Mouse (Mus musculus) stomach, postnatal 0 days (tissue): ENCODE data around the gene Tmem220. TPM values are rescaled to one million over a fixed set of nuclear protein-coding genes. Genes with fewer than 3 reads are reported as not detected.
"Not testable (repeated sequence)": the region's sequence is repeated elsewhere in the genome, so short reads cannot be mapped to it uniquely, and the experiment has no call there.

ENCODE experiments used
- ATAC-seq: fragments of 200-750 bp; cut with Nextera tagmentation; 2 replicates; pipeline ENCODE4 v1.8.0; 2017; ENCODE audit not compliant: low FRiP score, low TSS enrichment
- DNase-seq: peaks from one replicate; pipeline ENCODE4 v3.0.0-alpha.2; 2016; ENCODE audit warnings: low spot score
- H3K27ac ChIP-seq: fragments of 300-500 bp; sonication (generic); replicated peaks from 2 replicates; pipeline ENCODE4 v1.5.1; 2014; ENCODE audit warnings: mild to moderate bottlenecking, control low read depth
- H3K27me3 ChIP-seq: fragments of 300-500 bp; sonication (generic); 2 replicates; pipeline ENCODE4 v1.6.1; 2014; ENCODE audit warnings: low read length; ENCODE audit not compliant: control insufficient read depth, insufficient read depth
- H3K36me3 ChIP-seq: fragments of 300-500 bp; sonication (generic); 2 replicates; pipeline ENCODE4 v1.6.1; 2014; ENCODE audit warnings: low read length, mixed read lengths; ENCODE audit not compliant: control insufficient read depth, insufficient read depth
- H3K4me1 ChIP-seq: fragments of 300-500 bp; sonication (generic); replicated peaks from 2 replicates; pipeline ENCODE4 v1.6.1; 2014; ENCODE audit warnings: antibody characterized with exemption; ENCODE audit not compliant: control insufficient read depth, insufficient read depth
- H3K4me2 ChIP-seq: fragments of 300-500 bp; sonication (generic); replicated peaks from 2 replicates; pipeline ENCODE4 v1.6.1; 2014; ENCODE audit warnings: low read depth, mild to moderate bottlenecking, control low read depth, moderate library complexity
- H3K4me3 ChIP-seq: fragments of 300-500 bp; sonication (generic); 2 replicates; pipeline ENCODE4 v1.5.1; 2014; ENCODE audit warnings: low read depth, low read length, control low read depth
- H3K9ac ChIP-seq: fragments of 300-500 bp; sonication (generic); 2 replicates; pipeline ENCODE4 v1.6.1; 2014; ENCODE audit warnings: mild to moderate bottlenecking, low read length, control low read depth, mixed read lengths
- H3K9me3 ChIP-seq: fragments of 300-500 bp; sonication (generic); 2 replicates; pipeline ENCODE4 v1.6.1; 2016; ENCODE audit warnings: low read length; ENCODE audit not compliant: control insufficient read depth
- CTCF ChIP-seq: IDR thresholded peaks from 2 replicates; pipeline ENCODE4 v1.5.1; 2016; ENCODE audit warnings: antibody characterized with exemption, low read depth, mild to moderate bottlenecking, moderate library complexity
- EP300 ChIP-seq: optimal IDR thresholded peaks from 2 replicates; pipeline ENCODE3; 2016; ENCODE audit warnings: antibody characterized with exemption
- WGBS: fragments of 180-500 bp; shearing (Covaris S2); extraction: QIAGEN DNeasy Blood & Tissue Kit; methylation state at CpG from one replicate; pipeline ENCODE4 v1.1.7; 2014; 5-methylcytosine and 5-hydroxymethylcytosine counted together
- polyA plus RNA-seq: library from polyadenylated mRNA; unstranded; fragments of >200 nt; fragmentation: Nextera tagmentation; extraction: Ambion mirVana; gene quantifications from 2 replicates; pipeline ENCODE4 v1.2.1, GENCODE M21; 2015

The Tmem220 gene
- polyA plus RNA-seq, 1 experiment from 2014 or later, result 3.7 TPM

- no peak overlapping the region for H3K4me2 ChIP-seq
- TF ChIP-seq CTCF (peak; percentile 73), EP300 (no peak)
- no peaks in the 10 kb centered on the region for H3K27me3 ChIP-seq
- no peaks in the 10 kb centered on the region for H3K36me3 ChIP-seq
- ATAC-seq (no peak), DNase-seq (peak; percentile 31)
- no peak overlapping the region for H3K27ac ChIP-seq
- no peaks in the 10 kb centered on the region for H3K9me3 ChIP-seq
- 74% methylated on average over 13 of the region's 13 CpGs for WGBS
- H3K4me1 ChIP-seq, result 0 out of 2 replicates have a peak, but pooled peaks cover 2% of the 10 kb centered on the region
- H3K4me3 ChIP-seq, result no peak overlapping the region
- H3K9ac ChIP-seq, result no peak overlapping the region
Observed at GRCm38 (mm10) chr11:67022354-67023115, 2.4 kb upstream of the Tmem220 start.

- ATAC-seq, H3K36me3 ChIP-seq: not testable (repeated sequence)
- WGBS, result 45% methylated on average over 1 of the region's 1 CpGs
Observed at GRCm38 (mm10) chr11:67023191-67023590, 1.8 kb upstream of the Tmem220 start.

GRCm38 (mm10) chr11:67023802-67024340 lies 1.1 kb upstream of the Tmem220 start:
- no peak for DNase-seq
- Histone ChIP-seq H3K4me2 (no peak overlapping the region), H3K9ac (no peak overlapping the region), H3K9me3 (no peaks in the 10 kb centered on the region), H3K4me3 (no peak overlapping the region), H3K27me3 (no peaks in the 10 kb centered on the region), H3K36me3 (no peaks in the 10 kb centered on the region), H3K4me1 (0 out of 2 replicates have a peak, but pooled peaks cover 2% of the 10 kb centered on the region), H3K27ac (no peak overlapping the region)
- ATAC-seq, result no peak
- 45% methylated on average over 6 of the region's 6 CpGs for WGBS
- TF ChIP-seq EP300 (no peak), CTCF (no peak)

More at GRCm38 (mm10) chr11:67023191-67023590, 1.8 kb upstream of the Tmem220 start:
- not testable (repeated sequence) for H3K9me3 ChIP-seq, H3K27ac ChIP-seq, H3K4me1 ChIP-seq, DNase-seq, H3K4me3 ChIP-seq, H3K27me3 ChIP-seq, H3K9ac ChIP-seq, H3K4me2 ChIP-seq

- peak; percentile 96 for ATAC-seq
- 48% methylated on average over 16 of the region's 16 CpGs for WGBS
Observed at GRCm38 (mm10) chr11:67030904-67031602, 6.1 kb downstream of the Tmem220 start.

GRCm38 (mm10) chr11:67031603-67031915 lies 6.6 kb downstream of the Tmem220 start:
- peak; percentile 73 for ATAC-seq
- no peaks in the 10 kb centered on the region for H3K9me3 ChIP-seq
- no peaks in the 10 kb centered on the region for H3K4me1 ChIP-seq
- no peaks in the 10 kb centered on the region for H3K27me3 ChIP-seq
- H3K36me3 ChIP-seq, result no peaks in the 10 kb centered on the region
- no peak for DNase-seq
- H3K9ac ChIP-seq, result no peak overlapping the region
- no peak overlapping the region for H3K4me3 ChIP-seq
- TF ChIP-seq CTCF (no peak), EP300 (no peak)
- WGBS, result 50% methylated on average over 2 of the region's 2 CpGs
- no peak overlapping the region for H3K4me2 ChIP-seq
- no peak overlapping the region for H3K27ac ChIP-seq

More at GRCm38 (mm10) chr11:67030904-67031602, 6.1 kb downstream of the Tmem220 start:
- Histone ChIP-seq H3K4me1 (no peaks in the 10 kb centered on the region), H3K27me3 (no peaks in the 10 kb centered on the region), H3K4me3 (no peak overlapping the region), H3K9me3 (no peaks in the 10 kb centered on the region), H3K9ac (no peak overlapping the region), H3K4me2 (no peak overlapping the region), H3K27ac (0 out of 2 replicates have a peak overlapping the region, but pooled peaks have one; percentile 9), H3K36me3 (no peaks in the 10 kb centered on the region)
- peak; percentile 33 for TF ChIP-seq CTCF
- TF ChIP-seq EP300, result no peak
- DNase-seq, result peak; percentile 66
